Mouse (Mus musculus) midbrain, embryonic 13.5 days (tissue): ENCODE results near the gene Dnhd1. TPM values are rescaled to one million over a fixed set of nuclear protein-coding genes. Genes with fewer than 3 reads are reported as not detected.

ENCODE experiments used
- ATAC-seq: fragments of 200-750 bp; cut with Nextera tagmentation; 2 replicates; pipeline ENCODE4 v1.8.0; 2017; ENCODE audit warnings: mild to moderate bottlenecking, moderate TSS enrichment, moderate library complexity
- H3K27ac ChIP-seq: fragments of 300-500 bp; sonication (generic); 2 replicates; pipeline ENCODE4 v1.5.1; 2015; ENCODE audit warnings: inconsistent platforms, mild to moderate bottlenecking, moderate library complexity
- H3K27me3 ChIP-seq: fragments of 300-500 bp; sonication (generic); 2 replicates; pipeline ENCODE4 v1.6.1; 2015; ENCODE audit warnings: mild to moderate bottlenecking, inconsistent platforms
- H3K36me3 ChIP-seq: fragments of 300-500 bp; sonication (generic); 2 replicates; pipeline ENCODE4 v1.6.1; 2015; ENCODE audit warnings: mild to moderate bottlenecking, inconsistent platforms
- H3K4me1 ChIP-seq: fragments of 300-500 bp; sonication (generic); replicated peaks from 2 replicates; pipeline ENCODE4 v1.6.1; 2015; ENCODE audit warnings: inconsistent platforms
- H3K4me2 ChIP-seq: fragments of 300-500 bp; sonication (generic); replicated peaks from 2 replicates; pipeline ENCODE4 v1.6.1; 2015; ENCODE audit warnings: moderate library complexity, mild to moderate bottlenecking, inconsistent platforms
- H3K4me3 ChIP-seq: fragments of 300-500 bp; sonication (generic); replicated peaks from 2 replicates; pipeline ENCODE4 v1.5.1; 2015; ENCODE audit warnings: mild to moderate bottlenecking, inconsistent platforms
- H3K9ac ChIP-seq: fragments of 300-500 bp; sonication (generic); replicated peaks from 2 replicates; pipeline ENCODE4 v1.6.1; 2015; ENCODE audit warnings: mild to moderate bottlenecking, inconsistent platforms
- H3K9me3 ChIP-seq: fragments of 300-500 bp; sonication (generic); 2 replicates; pipeline ENCODE4 v1.6.1; 2016; ENCODE audit warnings: mild to moderate bottlenecking, inconsistent platforms
- WGBS: fragments of 180-500 bp; shearing (Covaris S2); methylation state at CpG from one replicate; pipeline ENCODE4 v1.1.7; 2015; 5-methylcytosine and 5-hydroxymethylcytosine counted together
- polyA plus RNA-seq: library from polyadenylated mRNA; unstranded; fragments of >200 nt; fragmentation: Nextera tagmentation; extraction: Ambion mirVana; gene quantifications from 2 replicates; pipeline ENCODE4 v1.2.1, GENCODE M21; 2015

Dnhd1 gene
- polyA plus RNA-seq, 1 experiment from 2014 or later = 1.7 TPM

- ATAC-seq = no peak
- peaks cover 83% of the 10 kb centered on the region for H3K36me3 ChIP-seq
- H3K27ac ChIP-seq = no peak overlapping the region
- no peak overlapping the region for H3K4me3 ChIP-seq
- no peak overlapping the region for H3K9ac ChIP-seq
- peaks cover 11% of the 10 kb centered on the region for H3K27me3 ChIP-seq
- H3K9me3 ChIP-seq = no peaks in the 10 kb centered on the region
- 93% methylated on average over 3 of the region's 3 CpGs for WGBS
- H3K4me2 ChIP-seq = no peak overlapping the region
- H3K4me1 ChIP-seq = peaks cover 62% of the 10 kb centered on the region
Observed at GRCm38 (mm10) chr7:105769959-105770358, 119.3 kb downstream of the Dnhd1 start.

Other genes with a start within 250 kb of the Dnhd1 start
- gene Cnga4, start 246.3 kb upstream of the Dnhd1 start, polyA plus RNA-seq = not detected in 2 replicates
- 0.62 and 0.87 TPM in 2 replicates for gene Cckbr, start 225.1 kb upstream of the Dnhd1 start, polyA plus RNA-seq
- 18.3 and 22.1 TPM in 2 replicates for gene Cavin3, start 168.5 kb upstream of the Dnhd1 start, polyA plus RNA-seq
- 66.3 and 68.9 TPM in 2 replicates for gene Smpd1, start 96.5 kb upstream of the Dnhd1 start, polyA plus RNA-seq
- 234 and 240 TPM in 2 replicates for gene Apbb1, start 69.2 kb upstream of the Dnhd1 start, polyA plus RNA-seq
- gene Hpx, start 50.7 kb upstream of the Dnhd1 start, polyA plus RNA-seq = 0.44 TPM in 1 of 2 replicates, not detected in the other
- 65.4 and 74.5 TPM in 2 replicates for gene Trim3, start 17.3 kb upstream of the Dnhd1 start, polyA plus RNA-seq
- 146 and 151 TPM in 2 replicates for gene Timm10b, start 10.8 kb upstream of the Dnhd1 start, polyA plus RNA-seq
- 75.6 and 79.9 TPM in 2 replicates for gene Arfip2, start 10.4 kb upstream of the Dnhd1 start, polyA plus RNA-seq
- 14.7 and 15.1 TPM in 2 replicates for gene Gm45799, start 10.3 kb upstream of the Dnhd1 start, polyA plus RNA-seq
- gene Ilk, start 85.8 kb downstream of the Dnhd1 start, polyA plus RNA-seq = 180 and 198 TPM in 2 replicates
- 29.2 and 30.5 TPM in 2 replicates for gene Rrp8, start 86.6 kb downstream of the Dnhd1 start, polyA plus RNA-seq
- gene Taf10, start 93.5 kb downstream of the Dnhd1 start, polyA plus RNA-seq = 109 and 127 TPM in 2 replicates
- gene Tpp1, start 101.4 kb downstream of the Dnhd1 start, polyA plus RNA-seq = 35.6 and 41.1 TPM in 2 replicates
- gene Dchs1, start 136.8 kb downstream of the Dnhd1 start, polyA plus RNA-seq = 16.8 and 20.5 TPM in 2 replicates
- gene Mrpl17, start 160.3 kb downstream of the Dnhd1 start, polyA plus RNA-seq = 201 and 217 TPM in 2 replicates